Mouse (Mus musculus) neural tube, embryonic 15.5 days (tissue): ENCODE measurements at regions not wholly inside any gene's neighbourhood (a gene's known extent, or its start where the extent isn't known, plus 50 kb on each side); places are given as distances from the start of the nearest gene placed in this dataset.

Experiments
- ATAC-seq: fragments of 200-750 bp; cut with Nextera tagmentation; 2 replicates; pipeline ENCODE4 v1.8.0; 2017; ENCODE audit warnings: mild to moderate bottlenecking, moderate TSS enrichment, moderate library complexity; ENCODE audit not compliant: low FRiP score
- H3K27ac ChIP-seq: fragments of 300-500 bp; sonication (generic); replicated peaks from 2 replicates; pipeline ENCODE4 v1.5.1; 2015; ENCODE audit warnings: mild to moderate bottlenecking, inconsistent platforms
- H3K27me3 ChIP-seq: fragments of 300-500 bp; sonication (generic); replicated peaks from 2 replicates; pipeline ENCODE4 v1.6.1; 2015; ENCODE audit warnings: inconsistent platforms
- H3K36me3 ChIP-seq: fragments of 300-500 bp; sonication (generic); 2 replicates; pipeline ENCODE4 v1.6.1; 2015; ENCODE audit warnings: inconsistent platforms
- H3K4me1 ChIP-seq: fragments of 300-500 bp; sonication (generic); 2 replicates; pipeline ENCODE4 v1.6.1; 2015; ENCODE audit warnings: inconsistent platforms
- H3K4me2 ChIP-seq: fragments of 300-500 bp; sonication (generic); 2 replicates; pipeline ENCODE4 v1.6.1; 2015; ENCODE audit warnings: inconsistent platforms, mild to moderate bottlenecking, moderate library complexity
- H3K4me3 ChIP-seq: fragments of 300-500 bp; sonication (generic); replicated peaks from 2 replicates; pipeline ENCODE4 v1.5.1; 2015; ENCODE audit warnings: mild to moderate bottlenecking, inconsistent platforms
- H3K9ac ChIP-seq: fragments of 300-500 bp; sonication (generic); replicated peaks from 2 replicates; pipeline ENCODE4 v1.6.1; 2015; ENCODE audit warnings: mild to moderate bottlenecking, inconsistent platforms
- H3K9me3 ChIP-seq: fragments of 300-500 bp; sonication (generic); replicated peaks from 2 replicates; pipeline ENCODE4 v1.6.1; 2016; ENCODE audit warnings: inconsistent platforms
- WGBS: fragments of 180-500 bp; shearing (Covaris S2); methylation state at CpG from one replicate; pipeline ENCODE4 v1.1.7; 2015; ENCODE audit warnings: mixed read lengths; 5-methylcytosine and 5-hydroxymethylcytosine counted together

DNA sequence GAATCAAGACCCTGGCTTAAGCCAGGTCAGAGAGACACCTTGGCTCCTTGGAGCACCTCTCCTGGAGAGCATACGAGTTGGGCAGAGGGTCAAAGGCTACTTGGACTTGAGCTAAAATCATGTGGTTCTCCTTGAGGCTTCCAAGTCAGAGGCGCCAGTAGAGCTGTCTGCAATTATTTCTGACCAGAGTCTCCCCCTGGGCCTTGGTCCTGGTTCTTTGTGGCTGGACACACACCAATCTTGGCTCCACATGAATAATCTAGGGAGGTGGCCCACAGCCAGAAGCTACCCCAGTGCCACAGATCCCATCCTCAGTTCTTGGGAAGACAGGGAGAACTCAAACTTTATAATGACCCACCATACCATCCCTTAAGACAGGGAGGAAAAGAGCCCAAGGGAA, 144.0 kb upstream of the Adamts9 start:
- H3K4me3 ChIP-seq: no peak overlapping the region
- no peaks in the 10 kb centered on the region for H3K27me3 ChIP-seq
- H3K4me1 ChIP-seq: no peaks in the 10 kb centered on the region
- no peak overlapping the region for H3K4me2 ChIP-seq
- 81% methylated on average over 2 of the region's 2 CpGs for WGBS
- H3K9me3 ChIP-seq: no peaks in the 10 kb centered on the region
- H3K27ac ChIP-seq: no peak overlapping the region
- H3K9ac ChIP-seq: no peak overlapping the region
- no peaks in the 10 kb centered on the region for H3K36me3 ChIP-seq
- ATAC-seq: no peak

DNA sequence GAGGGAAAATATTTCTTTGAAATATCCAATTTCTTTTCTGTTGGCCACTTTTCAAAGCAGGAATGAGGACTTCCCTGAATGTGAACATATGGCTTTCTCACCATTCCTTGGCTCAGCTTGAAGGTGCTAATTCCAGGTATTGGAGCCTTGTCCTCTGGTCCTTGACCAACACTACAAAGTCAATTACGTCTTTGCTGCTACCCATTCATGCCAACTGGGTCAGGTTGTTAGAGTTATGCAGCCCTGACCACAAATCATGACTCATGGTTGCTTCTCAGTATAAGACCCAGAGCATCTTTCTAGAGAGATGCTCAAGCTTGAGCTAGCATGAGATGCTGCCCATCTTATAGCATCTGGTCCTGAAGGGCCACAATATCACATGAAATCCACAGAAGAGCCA, 141.0 kb upstream of the Adamts9 start:
- H3K4me2 ChIP-seq: no peak overlapping the region
- H3K4me1 ChIP-seq: no peaks in the 10 kb centered on the region
- ATAC-seq: no peak
- H3K27me3 ChIP-seq: no peaks in the 10 kb centered on the region
- WGBS: 85% methylated on average over 1 of the region's 1 CpGs
- no peaks in the 10 kb centered on the region for H3K9me3 ChIP-seq
- no peak overlapping the region for H3K27ac ChIP-seq
- no peak overlapping the region for H3K4me3 ChIP-seq
- no peaks in the 10 kb centered on the region for H3K36me3 ChIP-seq
- no peak overlapping the region for H3K9ac ChIP-seq

GRCm38 (mm10) chr6:93083716-93084115, 140.4 kb upstream of the Adamts9 start:
- Histone ChIP-seq H3K36me3 (no peaks in the 10 kb centered on the region), H3K4me2 (no peak overlapping the region), H3K27ac (no peak overlapping the region), H3K27me3 (no peaks in the 10 kb centered on the region), H3K9me3 (no peaks in the 10 kb centered on the region), H3K4me1 (no peaks in the 10 kb centered on the region), H3K9ac (no peak overlapping the region), H3K4me3 (no peak overlapping the region)
- ATAC-seq: no peak
- WGBS: 87% methylated on average over 6 of the region's 6 CpGs

- ATAC-seq: no peak
- Histone ChIP-seq H3K27me3 (no peaks in the 10 kb centered on the region), H3K9ac (no peak overlapping the region), H3K4me2 (no peak overlapping the region), H3K4me1 (no peaks in the 10 kb centered on the region), H3K4me3 (no peak overlapping the region), H3K27ac (no peak overlapping the region), H3K9me3 (no peaks in the 10 kb centered on the region), H3K36me3 (no peaks in the 10 kb centered on the region)
- 88% methylated on average over 4 of the region's 4 CpGs for WGBS
These were observed 138.9 kb upstream of the Adamts9 start for GRCm38 (mm10) chr6:93082205-93082604.

DNA sequence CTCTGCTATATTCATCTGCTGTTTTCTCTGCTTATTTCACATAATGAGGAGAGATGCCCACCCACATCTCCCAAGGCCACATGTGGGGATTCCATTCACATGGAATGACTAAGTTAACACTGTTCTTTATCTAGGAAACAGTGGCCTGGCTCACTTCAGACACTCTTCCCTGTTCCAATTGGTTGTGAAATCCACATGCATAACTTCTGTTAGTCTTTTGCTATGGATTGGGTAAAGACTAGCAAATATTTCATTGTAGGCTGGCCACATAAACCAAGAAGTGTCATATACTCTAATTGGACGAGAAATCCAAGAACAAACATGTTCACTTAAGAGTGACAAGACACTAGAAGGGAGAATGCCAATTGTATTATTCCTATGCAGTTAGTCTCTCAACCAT, 133.4 kb upstream of the Adamts9 start:
- H3K9ac ChIP-seq: no peak overlapping the region
- no peak overlapping the region for H3K27ac ChIP-seq
- no peaks in the 10 kb centered on the region for H3K4me1 ChIP-seq
- ATAC-seq: no peak
- WGBS: 84% methylated on average over 1 of the region's 1 CpGs
- no peak overlapping the region for H3K4me3 ChIP-seq
- no peaks in the 10 kb centered on the region for H3K27me3 ChIP-seq
- no peaks in the 10 kb centered on the region for H3K36me3 ChIP-seq
- no peak overlapping the region for H3K4me2 ChIP-seq
- no peaks in the 10 kb centered on the region for H3K9me3 ChIP-seq

DNA sequence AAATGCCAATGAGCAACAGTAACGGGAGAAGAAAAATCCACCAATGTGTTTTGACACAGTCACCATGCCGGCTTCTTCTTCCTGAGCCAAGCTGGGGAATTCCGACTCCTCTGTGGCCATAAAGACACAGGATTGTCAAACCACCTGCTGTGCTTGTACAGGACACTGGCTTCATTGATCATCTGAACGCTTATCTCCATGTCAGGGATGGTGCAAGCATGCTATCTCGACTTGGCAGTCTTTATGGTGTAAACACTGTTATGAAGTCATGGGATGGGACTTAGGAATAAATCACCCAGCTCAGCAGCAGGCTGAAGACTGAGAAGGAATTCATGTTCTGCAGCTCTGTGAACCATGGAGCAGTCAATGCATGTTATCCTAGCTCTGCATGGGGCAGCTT, 132.6 kb upstream of the Adamts9 start:
- H3K9ac ChIP-seq: no peak overlapping the region
- no peak for ATAC-seq
- 49% methylated on average over 5 of the region's 5 CpGs for WGBS
- H3K4me2 ChIP-seq: no peak overlapping the region
- H3K9me3 ChIP-seq: no peaks in the 10 kb centered on the region
- H3K27me3 ChIP-seq: no peaks in the 10 kb centered on the region
- H3K4me3 ChIP-seq: no peak overlapping the region
- H3K4me1 ChIP-seq: no peaks in the 10 kb centered on the region
- no peak overlapping the region for H3K27ac ChIP-seq
- no peaks in the 10 kb centered on the region for H3K36me3 ChIP-seq

DNA sequence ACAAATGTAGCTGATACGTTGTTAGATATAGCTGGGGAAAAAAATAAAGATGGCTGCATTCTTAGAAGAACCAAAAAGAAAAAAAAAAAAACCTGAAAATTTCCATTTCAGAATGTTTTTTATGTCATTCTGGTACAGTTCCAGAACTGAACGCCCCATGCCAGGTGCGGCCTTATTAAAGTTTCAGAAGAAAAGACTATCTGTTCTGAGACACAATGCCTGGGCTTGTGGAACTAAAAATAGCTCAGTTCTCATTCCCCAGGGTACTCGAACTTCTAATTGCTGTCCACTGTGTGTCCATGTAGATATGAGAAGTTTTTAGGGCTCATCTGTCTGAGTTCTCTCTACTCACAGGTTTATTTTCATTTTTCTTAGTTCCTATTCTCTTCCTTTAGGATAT, 131.7 kb upstream of the Adamts9 start:
- Histone ChIP-seq H3K36me3 (no peaks in the 10 kb centered on the region), H3K4me3 (no peak overlapping the region), H3K27ac (no peak overlapping the region), H3K4me1 (no peaks in the 10 kb centered on the region), H3K4me2 (no peak overlapping the region), H3K27me3 (no peaks in the 10 kb centered on the region), H3K9ac (no peak overlapping the region), H3K9me3 (no peaks in the 10 kb centered on the region)
- ATAC-seq: no peak
- 70% methylated on average over 4 of the region's 4 CpGs for WGBS

DNA sequence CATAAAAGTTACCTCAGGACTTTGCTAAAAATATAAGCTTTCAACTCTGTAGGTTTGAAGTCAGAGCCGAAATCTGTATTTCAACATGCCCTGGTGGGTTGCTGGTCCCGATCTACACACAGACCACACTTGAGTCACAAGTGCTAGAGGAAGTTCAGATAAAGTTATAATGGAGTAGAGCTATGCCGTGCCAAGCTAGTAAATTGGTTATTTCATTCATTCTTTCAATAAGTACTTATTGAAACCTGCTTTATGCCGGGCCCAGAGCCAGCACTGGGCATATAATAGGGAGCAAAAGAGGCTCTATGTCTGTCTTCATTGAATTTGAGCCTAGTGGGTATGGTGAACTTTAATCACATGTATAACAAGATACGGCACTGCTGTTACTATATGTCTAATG, 127.6 kb upstream of the Adamts9 start:
- Histone ChIP-seq H3K27me3 (no peaks in the 10 kb centered on the region), H3K27ac (no peak overlapping the region), H3K36me3 (no peaks in the 10 kb centered on the region), H3K4me2 (no peak overlapping the region), H3K4me1 (peaks cover 12% of the 10 kb centered on the region), H3K9ac (no peak overlapping the region), H3K9me3 (no peaks in the 10 kb centered on the region), H3K4me3 (no peak overlapping the region)
- WGBS: 79% methylated on average over 5 of the region's 5 CpGs
- no peak for ATAC-seq

- Histone ChIP-seq H3K36me3 (no peaks in the 10 kb centered on the region), H3K4me2 (no peak overlapping the region), H3K9ac (no peak overlapping the region), H3K27me3 (no peaks in the 10 kb centered on the region), H3K27ac (no peak overlapping the region), H3K4me1 (peaks cover 18% of the 10 kb centered on the region), H3K4me3 (no peak overlapping the region), H3K9me3 (no peaks in the 10 kb centered on the region)
- ATAC-seq: no peak
- WGBS: 97% methylated on average over 5 of the region's 5 CpGs
These were observed 124.5 kb upstream of the Adamts9 start for GRCm38 (mm10) chr6:93067808-93068207.

DNA sequence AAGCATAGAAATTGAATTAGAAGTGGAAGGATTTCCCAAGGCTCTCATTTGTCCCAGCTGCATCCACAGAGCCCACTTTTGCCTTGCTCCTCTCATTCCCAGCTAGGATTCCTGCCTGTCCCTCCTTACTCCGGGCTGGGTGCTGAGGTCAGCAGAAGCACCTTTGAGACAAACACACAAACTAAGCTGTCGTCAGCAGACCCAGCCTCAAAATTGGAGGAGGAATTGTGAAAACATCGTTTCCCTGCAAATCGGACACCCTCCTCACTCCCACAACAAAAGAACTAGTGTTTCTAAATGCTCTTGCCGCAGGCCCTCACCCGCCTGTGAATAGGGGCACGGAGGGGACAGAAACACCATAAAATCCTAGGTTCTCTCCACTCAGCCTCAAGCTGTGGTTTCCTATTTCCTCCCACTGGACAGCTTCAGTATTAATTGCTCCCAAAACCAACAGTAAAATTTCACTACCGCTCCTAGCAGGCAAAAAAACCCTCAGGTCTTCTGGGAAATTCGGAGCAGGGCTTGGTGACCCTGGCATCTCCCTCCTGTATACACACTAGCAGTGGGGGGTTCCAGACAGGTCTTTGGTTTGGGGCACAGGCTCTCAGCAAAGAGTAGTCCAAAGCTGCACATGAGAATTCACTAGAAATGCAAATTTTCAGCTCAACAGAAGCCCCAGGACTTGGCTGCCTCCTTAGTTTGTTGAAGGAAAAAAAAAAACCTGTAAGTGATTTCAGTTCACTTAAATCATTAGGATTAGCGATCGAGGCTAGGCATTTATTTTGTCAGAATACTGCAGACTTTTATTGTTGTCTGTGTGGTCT, 123.5 kb upstream of the Adamts9 start:
- H3K4me3 ChIP-seq: no peak overlapping the region
- peak overlapping the region; percentile 56; the same call in 1 of the 2 replicates for H3K27ac ChIP-seq
- H3K9me3 ChIP-seq: no peaks in the 10 kb centered on the region
- no peaks in the 10 kb centered on the region for H3K27me3 ChIP-seq
- WGBS: 9% methylated on average over 11 of the region's 11 CpGs
- no peak overlapping the region for H3K9ac ChIP-seq
- no peak for ATAC-seq
- H3K4me1 ChIP-seq: peaks cover 18% of the 10 kb centered on the region
- peak overlapping the region; percentile 41 for H3K4me2 ChIP-seq
- no peaks in the 10 kb centered on the region for H3K36me3 ChIP-seq

DNA sequence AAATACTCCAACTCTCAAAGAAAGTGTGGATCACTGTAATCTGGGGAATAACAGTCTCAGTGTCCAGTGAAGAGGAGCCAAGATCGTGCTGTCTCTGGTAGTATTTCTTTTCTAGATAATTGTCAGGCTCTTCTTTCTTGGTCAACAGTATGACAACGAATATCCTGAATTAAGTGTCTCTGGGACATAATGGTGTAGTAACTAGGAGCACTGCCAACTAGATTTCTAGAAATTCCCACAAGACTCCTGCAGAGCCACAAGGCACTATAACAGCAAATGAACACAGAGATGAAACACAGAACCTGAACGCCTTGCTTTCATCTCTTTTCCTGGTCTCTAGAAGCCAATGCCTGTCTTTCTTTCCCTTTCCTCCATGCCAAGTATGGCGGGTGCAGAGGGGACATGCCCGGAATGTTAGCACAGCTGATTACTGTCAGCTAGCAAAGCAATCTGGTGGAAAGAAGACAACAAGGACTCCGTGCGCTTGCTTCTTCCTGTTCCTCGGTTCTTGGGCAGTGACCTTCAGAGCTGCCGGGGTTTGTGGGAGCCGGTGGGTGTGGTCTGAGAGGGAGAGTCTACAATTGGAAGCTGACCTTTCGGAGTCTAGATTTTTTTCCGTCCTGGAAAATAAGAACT, 122.7 kb upstream of the Adamts9 start:
- H3K4me2 ChIP-seq: peak overlapping the region; percentile 41
- ATAC-seq: no peak
- peaks cover 18% of the 10 kb centered on the region for H3K4me1 ChIP-seq
- WGBS: 37% methylated on average over 12 of the region's 12 CpGs
- H3K36me3 ChIP-seq: no peaks in the 10 kb centered on the region
- no peaks in the 10 kb centered on the region for H3K9me3 ChIP-seq
- H3K27ac ChIP-seq: peak overlapping the region; percentile 56; the same call in 1 of the 2 replicates
- no peaks in the 10 kb centered on the region for H3K27me3 ChIP-seq
- H3K4me3 ChIP-seq: no peak overlapping the region
- no peak overlapping the region for H3K9ac ChIP-seq

- WGBS: 53% methylated on average over 6 of the region's 6 CpGs
These were observed 122.1 kb upstream of the Adamts9 start for GRCm38 (mm10) chr6:93065366-93065765.

More at GRCm38 (mm10) chr6:93065366-93065765, 122.1 kb upstream of the Adamts9 start:
- Histone ChIP-seq H3K27ac (no peak overlapping the region), H3K27me3 (no peaks in the 10 kb centered on the region), H3K9ac (no peak overlapping the region), H3K4me1 (peaks cover 18% of the 10 kb centered on the region), H3K36me3 (no peaks in the 10 kb centered on the region), H3K9me3 (no peaks in the 10 kb centered on the region), H3K4me2 (no peak overlapping the region), H3K4me3 (no peak overlapping the region)
- no peak for ATAC-seq
